Mouse (Mus musculus) liver, embryonic 14.5 days (tissue): ENCODE results near the gene Exoc4.

ENCODE experiments used
- CTCF ChIP-seq: IDR thresholded peaks from 2 replicates; pipeline ENCODE4 v1.5.1; 2016; ENCODE audit warnings: antibody characterized with exemption, low read depth, control low read depth
- EP300 ChIP-seq: IDR thresholded peaks from 2 replicates; pipeline ENCODE4 v1.6.1; 2016; ENCODE audit warnings: antibody characterized with exemption, low read depth

DNA sequence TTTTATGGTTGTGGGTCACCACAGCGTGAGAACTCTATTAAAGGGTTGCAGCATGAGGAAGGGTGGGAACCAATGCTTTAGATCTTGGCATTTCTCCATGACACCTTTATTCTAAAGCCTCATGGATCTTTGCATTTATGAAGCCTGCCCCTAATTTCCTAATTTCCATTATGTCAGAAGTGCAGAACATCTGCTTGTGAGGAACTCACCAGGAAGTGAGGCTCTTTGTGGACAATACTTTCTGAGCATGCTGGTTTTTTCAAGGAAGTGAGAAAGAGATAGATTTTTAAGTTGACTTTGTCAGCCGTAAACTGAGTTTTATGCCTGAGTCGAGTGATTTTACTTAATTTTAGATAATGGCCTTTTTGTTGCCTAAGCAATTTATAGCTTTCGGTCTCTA lies 7.8 kb downstream of the Exoc4 start:
- no peak for TF ChIP-seq CTCF
- TF ChIP-seq EP300 = no peak
